8 mouse cellular contexts compared by ENCODE assay signal in the genomic region with DNA sequence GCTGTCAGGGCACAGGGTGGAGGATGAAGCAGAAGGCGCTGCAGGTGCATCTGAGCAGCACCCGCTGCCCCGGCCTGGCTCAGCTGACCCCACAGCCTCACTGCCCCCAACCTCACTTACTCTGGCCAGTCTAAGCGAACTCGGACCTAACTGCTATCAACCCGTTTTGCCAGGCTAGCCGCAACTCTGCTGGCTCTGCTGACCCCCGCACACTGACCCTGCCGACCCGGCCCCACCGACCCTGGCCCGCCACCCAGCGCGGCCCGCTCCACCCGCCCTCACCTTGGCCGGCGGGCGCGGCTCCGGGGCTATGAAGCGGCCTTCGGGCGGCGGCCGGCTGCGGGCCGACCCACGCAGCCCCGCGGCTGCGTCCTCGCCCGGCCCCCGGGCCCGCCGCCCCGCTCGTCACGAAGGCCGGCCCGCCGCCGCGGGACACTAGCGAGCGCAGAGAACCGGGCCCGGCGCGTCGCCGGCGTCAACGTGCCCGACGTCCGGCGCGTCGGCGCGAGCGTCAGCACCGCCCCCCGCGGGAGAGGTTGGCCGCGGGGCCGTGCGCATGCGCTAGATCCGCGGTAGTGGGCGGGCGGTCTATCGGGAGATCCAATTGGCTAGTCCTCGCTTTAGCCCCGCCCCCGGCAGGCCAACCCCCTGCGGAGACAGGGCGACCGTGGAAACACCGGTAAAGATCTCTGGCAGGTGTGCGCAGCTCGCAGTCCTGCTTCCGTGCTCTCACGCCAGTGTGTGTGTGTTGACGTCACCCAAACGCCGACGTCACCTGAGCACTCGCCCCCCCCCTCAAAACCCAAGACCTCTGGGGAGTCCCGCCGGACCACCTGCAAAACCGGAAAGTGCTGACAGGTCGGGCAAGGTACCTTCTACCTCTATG. TPM values are rescaled to one million over a fixed set of nuclear protein-coding genes. Genes with fewer than 3 reads are reported as not detected.
DNase-seq lines count a peak whose midpoint lies in the region; ATAC-seq lines count a peak whose summit lies in the region.

Ppfia1 (minus strand) TSS at position 493 of the 886 bp plus-strand sequence.

- no peaks in the 10 kb centered on the region for H3K27me3 ChIP-seq in lung, embryonic 16.5 days (ENCODE audit: control insufficient read depth, insufficient read depth, low read depth, low read length)

- no peaks in the 10 kb centered on the region for H3K9me3 ChIP-seq in lung, embryonic 16.5 days (ENCODE audit: control insufficient read depth, low read length)

- H3K4me1 ChIP-seq in lung, embryonic 16.5 days (replicated peaks; ENCODE audit: control insufficient read depth, insufficient read depth, low read length), result peaks cover 15% of the 10 kb centered on the region

- ATAC-seq in hematopoietic stem cell, adult 5-6 weeks (replicated peaks in 1 of 2; ENCODE audit: insufficient read depth in 1 of 2, low FRiP score in 2 of 2, low TSS enrichment in 1 of 2, low read depth in 1 of 2, poor library complexity in 2 of 2, severe bottlenecking in 2 of 2), result peak; percentile 94 to 96
- peak; percentile 98 for ATAC-seq in lung, embryonic 16.5 days (ENCODE audit: low read depth)

- peak within 1 kb of the TSS; percentile 81 for H3K4me2 ChIP-seq in lung, embryonic 16.5 days (ENCODE audit: low read depth, low read length)

- peak within 1 kb of the TSS; percentile 38; the same call in 1 of the 2 replicates for H3K27ac ChIP-seq in lung, embryonic 16.5 days (ENCODE audit: low read length)

- H3K36me3 ChIP-seq in lung, embryonic 16.5 days (ENCODE audit: control insufficient read depth, insufficient read depth, low read length), result peaks cover 18% of the 10 kb centered on the region

- H3K4me3 ChIP-seq in lung, embryonic 16.5 days (ENCODE audit: low read length), result peak within 1 kb of the TSS; percentile 98

- under 1% methylated on average over 91 of the region's 97 CpGs for WGBS in lung, embryonic 16.5 days

- DNase-seq in MEL-GATA-1-ER (ENCODE audit: extremely low read depth, low read depth), result peak; percentile 64
- DNase-seq in cerebellum, adult 8-10 months, result peak; percentile 100
- DNase-seq in forelimb bud, embryonic 11.5 days (ENCODE audit: low read depth, low spot score), result peak; percentile 95
- DNase-seq in layer of hippocampus, adult 9-10 months (ENCODE audit: low spot score), result peak; percentile 84
- peak; percentile 88 for DNase-seq in ovary, postnatal 10 days (ENCODE audit: low spot score)
- peak; percentile 97 to 100 for DNase-seq in thymus, postnatal 10 days (ENCODE audit: low spot score in 2 of 2)

- H3K9ac ChIP-seq in lung, embryonic 16.5 days (ENCODE audit: low read length), result peak within 1 kb of the TSS; percentile 98

RNA-seq across cellular contexts. Expression of gene Ppfia1, which starts in this region (rescaled TPM):
- 55.6 and 58.6 TPM in 2 replicates for total RNA-seq in hematopoietic stem cell, adult 5-6 weeks (2017)
- polyA plus RNA-seq in lung, embryonic 16.5 days (2015; fragmentation: Nextera tagmentation; extraction: Ambion mirVana), result 16.4 and 25.9 TPM in 2 replicates

Comparison
In these comparisons a context has a peak if more than half of its experiments do, and no peak if none do; other contexts are left out.
1. Peak in every context shown above with its lines: DNase-seq, ATAC-seq, H3K4me3 ChIP-seq and H3K27ac ChIP-seq.